Mouse (Mus musculus): Measurements from ENCODE around the gene Ak2. TPM values are rescaled to one million over a fixed set of nuclear protein-coding genes. Genes with fewer than 3 reads are reported as not detected.

Ak2 gene
- polyA plus RNA-seq, 1 experiment, result 176 TPM

DNA sequence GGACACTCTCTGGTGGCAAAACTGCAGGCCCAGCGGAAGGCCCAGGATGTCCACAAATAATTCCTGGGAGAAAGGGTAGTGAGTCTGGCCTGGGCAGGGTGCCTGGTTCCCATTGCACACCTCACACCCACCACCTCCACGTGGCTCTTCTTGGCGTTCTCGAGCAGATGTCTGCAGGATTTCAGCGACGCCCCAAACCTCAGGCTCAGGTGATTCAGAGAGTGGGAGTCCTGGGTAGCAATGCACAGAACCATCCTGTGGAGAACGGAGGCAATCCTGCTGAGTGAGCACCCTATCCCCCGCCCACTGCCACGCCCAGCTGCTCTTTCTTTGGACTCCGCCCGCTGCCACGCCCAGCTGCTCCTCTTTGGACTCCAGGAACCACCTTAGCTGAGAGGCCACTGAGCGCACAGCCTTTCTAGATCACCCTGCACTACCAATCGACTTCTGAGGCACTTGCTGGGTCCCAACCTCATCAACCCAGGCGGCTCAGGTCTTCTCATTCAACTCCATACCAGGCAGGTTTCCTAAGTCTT, 42.2 kb upstream of the Ak2 start:
- TF ChIP-seq USF1 (IDR thresholded peaks at IDR 0.05; ENCODE audit: low read depth), result no peak
- TF ChIP-seq MYOG (IDR thresholded peaks at IDR 0.05; ENCODE audit: control insufficient read depth, extremely low read depth, insufficient read length), result no peak
- Histone ChIP-seq H3K79me3 (ENCODE audit: low read depth) (no peaks in the 10 kb centered on the region), H3K36me3 (ENCODE audit: control insufficient read depth, insufficient read depth) (no peaks in the 10 kb centered on the region), H3K79me2 (ENCODE audit: control insufficient read depth, insufficient read depth) (no peaks in the 10 kb centered on the region), H3K27me3 (ENCODE audit: control insufficient read depth, insufficient read depth, insufficient read length) (no peaks in the 10 kb centered on the region), H3ac (ENCODE audit: control insufficient read depth, insufficient read length, low read depth) (no peak overlapping the region), H3K4me3 (ENCODE audit: insufficient read depth, poor library complexity, severe bottlenecking) (no peak overlapping the region)

DNA sequence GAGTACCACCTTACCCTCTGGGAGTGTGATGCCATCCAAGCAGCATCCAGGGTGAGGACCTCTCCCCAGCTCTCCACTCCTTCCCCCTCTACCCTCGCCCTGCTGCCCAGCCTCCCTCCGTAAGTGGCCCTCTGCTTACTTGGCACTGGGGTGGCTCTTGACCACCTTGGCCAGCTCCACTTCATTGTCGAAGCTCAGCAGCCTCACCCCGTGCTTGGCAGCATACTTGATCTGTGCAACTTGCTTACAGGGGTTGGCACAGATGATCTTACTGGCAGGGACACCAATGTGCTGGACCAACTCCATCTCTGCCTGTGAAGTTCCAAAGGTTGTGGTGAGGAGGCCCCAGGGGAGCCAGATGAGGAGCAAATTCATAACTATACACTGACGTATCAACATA, 41.3 kb upstream of the Ak2 start:
- TF ChIP-seq CTCF (IDR thresholded peaks at IDR 0.05; ENCODE audit: control insufficient read depth, insufficient read depth, insufficient read length) (no peak), CEBPB (IDR thresholded peaks at IDR 0.05; ENCODE audit: low read depth) (no peak), FOSL1 (IDR thresholded peaks at IDR 0.05; ENCODE audit: insufficient read depth, low read length, poor library complexity, severe bottlenecking) (no peak), USF1 (IDR thresholded peaks at IDR 0.05; ENCODE audit: low read depth) (no peak), MYOG (IDR thresholded peaks at IDR 0.05; ENCODE audit: control insufficient read depth, extremely low read depth, insufficient read length) (no peak), MYOD1 (IDR thresholded peaks at IDR 0.05; ENCODE audit: control insufficient read depth, insufficient read length, low read depth) (no peak), MAX (IDR thresholded peaks at IDR 0.05) (no peak)
- Histone ChIP-seq H3K4me3 (ENCODE audit: insufficient read depth, poor library complexity, severe bottlenecking) (no peak overlapping the region), H3K79me3 (ENCODE audit: low read depth) (no peaks in the 10 kb centered on the region), H3K27me3 (ENCODE audit: control insufficient read depth, insufficient read depth, insufficient read length) (no peaks in the 10 kb centered on the region), H3K79me2 (ENCODE audit: control insufficient read depth, insufficient read depth) (no peaks in the 10 kb centered on the region), H3ac (ENCODE audit: control insufficient read depth, insufficient read length, low read depth) (no peak overlapping the region), H3K36me3 (ENCODE audit: control insufficient read depth, insufficient read depth) (no peaks in the 10 kb centered on the region)

DNA sequence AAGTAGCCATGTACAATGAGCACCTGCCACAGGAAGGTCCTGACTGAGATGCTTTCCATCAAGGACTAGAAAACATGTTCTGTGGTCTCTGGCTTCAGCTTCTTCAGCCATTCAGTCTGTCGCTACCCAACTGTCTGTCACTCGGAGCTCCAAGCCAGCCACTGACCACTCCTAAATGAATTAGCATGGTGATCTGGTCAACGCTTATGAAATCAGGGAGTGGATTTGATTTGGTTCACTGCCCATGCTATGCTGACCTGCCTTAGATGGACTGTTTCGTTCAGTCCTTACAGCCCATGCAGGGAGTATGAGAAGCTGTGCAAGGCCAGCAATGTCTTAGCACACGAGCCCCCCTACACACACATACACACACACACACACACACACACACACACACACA, 37.9 kb upstream of the Ak2 start:
- Histone ChIP-seq H3K4me3 (ENCODE audit: insufficient read depth, poor library complexity, severe bottlenecking) (no peak overlapping the region), H3K79me3 (ENCODE audit: low read depth) (no peaks in the 10 kb centered on the region), H3ac (ENCODE audit: control insufficient read depth, insufficient read length, low read depth) (no peak overlapping the region), H3K27me3 (ENCODE audit: control insufficient read depth, insufficient read depth, insufficient read length) (no peaks in the 10 kb centered on the region), H3K79me2 (ENCODE audit: control insufficient read depth, insufficient read depth) (no peaks in the 10 kb centered on the region), H3K36me3 (ENCODE audit: control insufficient read depth, insufficient read depth) (no peaks in the 10 kb centered on the region)
- TF ChIP-seq USF1 (IDR thresholded peaks at IDR 0.05; ENCODE audit: low read depth), result no peak
- no peak for TF ChIP-seq MYOG (IDR thresholded peaks at IDR 0.05; ENCODE audit: control insufficient read depth, extremely low read depth, insufficient read length)
- TF ChIP-seq CTCF (IDR thresholded peaks at IDR 0.05; ENCODE audit: control insufficient read depth, insufficient read depth, insufficient read length), result no peak
- TF ChIP-seq FOSL1 (IDR thresholded peaks at IDR 0.05; ENCODE audit: insufficient read depth, low read length, poor library complexity, severe bottlenecking), result no peak
- TF ChIP-seq MAX (IDR thresholded peaks at IDR 0.05), result no peak
- no peak for TF ChIP-seq CEBPB (IDR thresholded peaks at IDR 0.05; ENCODE audit: low read depth)
- no peak for TF ChIP-seq MYOD1 (IDR thresholded peaks at IDR 0.05; ENCODE audit: control insufficient read depth, insufficient read length, low read depth)

DNA sequence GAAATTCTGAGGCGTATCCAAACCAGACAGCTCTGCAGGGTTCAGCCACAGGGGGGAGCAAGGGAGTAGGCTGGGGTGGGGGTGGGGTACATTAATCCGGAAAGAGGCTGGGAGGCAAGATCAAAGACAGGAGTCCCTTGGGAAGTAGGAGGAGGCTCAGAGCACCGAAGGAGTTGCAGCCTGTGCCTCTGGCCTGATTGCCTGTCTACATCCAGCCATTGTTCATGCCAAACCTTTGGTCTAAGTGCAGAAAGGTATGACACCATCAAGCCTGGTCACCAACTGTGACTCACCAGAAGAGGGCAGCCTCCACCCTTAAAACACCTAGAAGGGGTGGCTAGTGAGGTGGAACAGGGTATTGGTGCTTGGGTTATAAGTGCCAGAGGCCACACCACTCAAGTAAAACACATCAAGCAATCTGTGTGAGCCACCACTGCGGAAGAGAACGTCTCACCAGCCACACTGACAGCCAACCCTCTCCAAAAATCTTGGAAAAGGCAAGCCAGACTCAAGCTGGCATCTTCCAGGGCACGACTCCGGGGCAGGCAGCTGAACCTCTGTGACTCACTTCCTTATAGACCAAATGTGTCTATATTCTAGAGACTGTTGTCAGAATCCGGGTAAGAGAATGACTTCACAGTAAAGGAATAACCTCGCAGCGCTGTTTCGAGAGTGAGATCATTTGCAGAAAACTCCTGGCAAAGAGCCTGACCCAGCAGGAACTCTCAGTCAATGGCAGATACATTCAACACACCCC, 34.4 kb upstream of the Ak2 start:
- Histone ChIP-seq H3K36me3 (ENCODE audit: control insufficient read depth, insufficient read depth) (no peaks in the 10 kb centered on the region), H3K4me3 (ENCODE audit: insufficient read depth, poor library complexity, severe bottlenecking) (no peak overlapping the region), H3K79me3 (ENCODE audit: low read depth) (no peaks in the 10 kb centered on the region), H3K27me3 (ENCODE audit: control insufficient read depth, insufficient read depth, insufficient read length) (no peaks in the 10 kb centered on the region), H3ac (ENCODE audit: control insufficient read depth, insufficient read length, low read depth) (no peak overlapping the region), H3K79me2 (ENCODE audit: control insufficient read depth, insufficient read depth) (peaks cover 9% of the 10 kb centered on the region)
- TF ChIP-seq MYOD1 (IDR thresholded peaks at IDR 0.05; ENCODE audit: control insufficient read depth, insufficient read length, low read depth) (peak; percentile 28), MAX (IDR thresholded peaks at IDR 0.05) (no peak), CTCF (IDR thresholded peaks at IDR 0.05; ENCODE audit: control insufficient read depth, insufficient read depth, insufficient read length) (peak; percentile 60)

DNA sequence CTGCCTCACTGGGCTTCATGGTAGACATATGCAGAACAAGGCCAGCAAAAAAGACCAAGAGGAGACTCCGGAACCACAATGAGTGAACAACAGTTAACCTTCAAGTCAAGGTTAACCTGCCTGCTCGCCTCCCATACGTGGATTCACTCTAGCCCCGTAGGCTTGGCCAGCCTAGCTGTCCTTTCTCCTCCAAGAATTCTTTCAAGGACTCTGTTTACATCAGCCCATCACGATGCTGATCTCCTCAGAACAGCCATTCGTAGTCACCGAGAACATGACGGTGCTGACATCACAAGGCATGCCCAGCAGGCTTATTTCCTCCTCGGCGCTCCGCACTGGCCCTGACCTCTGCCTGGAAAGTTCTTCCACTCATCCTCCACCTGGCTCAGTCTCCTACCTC, 33.6 kb upstream of the Ak2 start:
- no peaks in the 10 kb centered on the region for H3K36me3 ChIP-seq (ENCODE audit: control insufficient read depth, insufficient read depth)
- H3K79me2 ChIP-seq (ENCODE audit: control insufficient read depth, insufficient read depth), result peaks cover 9% of the 10 kb centered on the region
- H3K27me3 ChIP-seq (ENCODE audit: control insufficient read depth, insufficient read depth, insufficient read length), result no peaks in the 10 kb centered on the region
- no peak overlapping the region for H3K4me3 ChIP-seq (ENCODE audit: insufficient read depth, poor library complexity, severe bottlenecking)
- H3ac ChIP-seq (ENCODE audit: control insufficient read depth, insufficient read length, low read depth), result no peak overlapping the region
- TF ChIP-seq CTCF (IDR thresholded peaks at IDR 0.05; ENCODE audit: control insufficient read depth, insufficient read depth, insufficient read length) (no peak), MYOG (IDR thresholded peaks at IDR 0.05; ENCODE audit: control insufficient read depth, extremely low read depth, insufficient read length) (no peak), USF1 (IDR thresholded peaks at IDR 0.05; ENCODE audit: low read depth) (no peak), CEBPB (IDR thresholded peaks at IDR 0.05; ENCODE audit: low read depth) (no peak), FOSL1 (IDR thresholded peaks at IDR 0.05; ENCODE audit: insufficient read depth, low read length, poor library complexity, severe bottlenecking) (no peak), MAX (IDR thresholded peaks at IDR 0.05) (no peak)
- H3K79me3 ChIP-seq (ENCODE audit: low read depth), result no peaks in the 10 kb centered on the region

DNA sequence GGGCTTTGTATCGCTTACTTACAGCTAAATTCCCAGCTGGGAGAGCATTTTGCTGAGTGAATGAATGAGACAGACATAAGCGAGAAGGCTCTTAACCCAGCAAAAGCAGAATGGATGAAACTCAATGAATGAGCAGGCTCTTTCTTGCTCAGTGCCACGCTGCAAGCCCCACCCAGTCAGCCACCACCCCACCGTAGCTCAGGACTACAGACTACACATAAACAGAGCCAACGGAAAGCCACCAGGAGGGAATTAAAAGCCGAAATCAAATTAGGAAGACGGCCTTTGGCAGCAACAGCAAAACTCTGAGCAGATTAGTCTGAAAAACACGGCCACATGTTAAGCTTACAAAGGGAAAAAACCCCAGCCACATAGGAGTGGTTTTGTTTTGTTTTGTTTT, 32.9 kb upstream of the Ak2 start:
- Histone ChIP-seq H3K79me2 (ENCODE audit: control insufficient read depth, insufficient read depth) (peaks cover 9% of the 10 kb centered on the region), H3K36me3 (ENCODE audit: control insufficient read depth, insufficient read depth) (no peaks in the 10 kb centered on the region), H3K4me3 (ENCODE audit: insufficient read depth, poor library complexity, severe bottlenecking) (no peak overlapping the region), H3ac (ENCODE audit: control insufficient read depth, insufficient read length, low read depth) (no peak overlapping the region), H3K79me3 (ENCODE audit: low read depth) (no peaks in the 10 kb centered on the region), H3K27me3 (ENCODE audit: control insufficient read depth, insufficient read depth, insufficient read length) (no peaks in the 10 kb centered on the region)
- TF ChIP-seq CEBPB (IDR thresholded peaks at IDR 0.05; ENCODE audit: low read depth) (no peak), FOSL1 (IDR thresholded peaks at IDR 0.05; ENCODE audit: insufficient read depth, low read length, poor library complexity, severe bottlenecking) (no peak), USF1 (IDR thresholded peaks at IDR 0.05; ENCODE audit: low read depth) (no peak), MYOG (IDR thresholded peaks at IDR 0.05; ENCODE audit: control insufficient read depth, extremely low read depth, insufficient read length) (no peak), MAX (IDR thresholded peaks at IDR 0.05) (no peak), MYOD1 (IDR thresholded peaks at IDR 0.05; ENCODE audit: control insufficient read depth, insufficient read length, low read depth) (no peak), CTCF (IDR thresholded peaks at IDR 0.05; ENCODE audit: control insufficient read depth, insufficient read depth, insufficient read length) (no peak)

All from C2C12 (cell line).